Mouse (Mus musculus): Measurements from ENCODE around the gene Lmod2. TPM values are rescaled to one million over a fixed set of nuclear protein-coding genes. Genes with fewer than 3 reads are reported as not detected.

Lmod2 gene
- polyA plus RNA-seq (2014; fragmentation: Nextera tagmentation; extraction: Ambion mirVana), result 5.6 and 10.7 TPM in 2 replicates

DNA sequence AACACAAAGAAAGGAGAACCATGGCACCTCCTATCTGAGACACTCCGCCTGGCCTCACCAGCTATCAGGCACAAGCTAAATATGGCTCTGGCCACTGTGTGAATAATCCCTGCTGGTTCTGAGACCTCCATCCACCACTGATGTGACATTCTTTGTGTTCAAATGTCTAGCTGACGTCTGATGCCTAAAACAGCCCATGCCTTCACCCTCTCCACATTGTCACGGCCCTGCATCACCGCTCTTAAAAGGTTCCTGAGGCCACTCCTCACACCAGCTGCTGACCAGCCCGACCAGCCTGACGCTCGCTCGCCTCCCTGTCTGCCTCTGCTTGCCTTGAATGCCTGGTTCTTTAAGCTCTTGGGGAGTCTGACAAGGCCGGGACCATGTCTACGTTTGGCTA lies at the start of gene Lmod2:
Lmod2 (plus strand) TSS at position 263 of the 400 bp plus-strand sequence.
- WGBS, result 75% methylated on average over 10 of the region's 10 CpGs
- no peak within 1 kb of the TSS for H3K4me3 ChIP-seq (ENCODE audit: low read depth, low read length)
- ATAC-seq (ENCODE audit: low read depth) (no peak), DNase-seq (ENCODE audit: low spot score) (no peak)
- no peaks in the 10 kb centered on the region for H3K4me1 ChIP-seq (ENCODE audit: control insufficient read depth, insufficient read depth, low read length)
- no peak within 1 kb of the TSS for H3K9ac ChIP-seq (ENCODE audit: low read depth, low read length)
- H3K4me2 ChIP-seq (ENCODE audit: low read depth, low read length), result no peak within 1 kb of the TSS
- no peaks in the 10 kb centered on the region for H3K9me3 ChIP-seq (ENCODE audit: control insufficient read depth, low read length)
- no peaks in the 10 kb centered on the region for H3K36me3 ChIP-seq (ENCODE audit: control insufficient read depth, insufficient read depth, low read length)
- no peaks in the 10 kb centered on the region for H3K27me3 ChIP-seq (replicated peaks; ENCODE audit: control insufficient read depth, insufficient read depth, low read length)
- H3K27ac ChIP-seq (replicated peaks; ENCODE audit: low read depth, low read length), result no peak within 1 kb of the TSS

DNA sequence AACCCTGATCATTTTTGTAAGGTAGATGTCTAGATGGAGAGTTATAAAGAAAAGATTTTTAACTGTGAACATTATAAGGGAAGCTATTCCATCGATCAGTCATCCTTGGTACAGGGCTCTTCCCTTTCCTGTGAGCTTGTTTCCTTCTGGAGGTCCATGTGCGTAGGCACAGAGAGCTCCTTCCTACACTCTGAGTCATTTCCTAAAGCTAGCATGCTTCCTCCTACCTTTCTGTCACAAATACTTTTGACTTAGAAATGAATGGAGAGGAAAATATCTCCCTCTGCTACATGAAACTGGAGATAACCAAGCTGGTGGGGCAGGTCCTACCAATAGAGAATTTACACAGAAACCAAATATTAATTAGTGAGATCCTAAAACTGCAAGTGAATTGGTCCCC lies 47.8 kb upstream of the Lmod2 start:
- H3K4me3 ChIP-seq (ENCODE audit: low read depth, low read length), result no peak overlapping the region
- H3K36me3 ChIP-seq (ENCODE audit: control insufficient read depth, insufficient read depth, low read length), result no peaks in the 10 kb centered on the region
- no peaks in the 10 kb centered on the region for H3K9me3 ChIP-seq (ENCODE audit: control insufficient read depth, low read length)
- no peak for ATAC-seq (ENCODE audit: low read depth)
- H3K27me3 ChIP-seq (replicated peaks; ENCODE audit: control insufficient read depth, insufficient read depth, low read length), result no peaks in the 10 kb centered on the region
- DNase-seq (ENCODE audit: low spot score), result no peak
- WGBS, result 84% methylated on average over 2 of the region's 2 CpGs
- H3K27ac ChIP-seq (replicated peaks; ENCODE audit: low read depth, low read length), result no peak overlapping the region
- no peak overlapping the region for H3K4me2 ChIP-seq (ENCODE audit: low read depth, low read length)
- no peak overlapping the region for H3K9ac ChIP-seq (ENCODE audit: low read depth, low read length)
- no peaks in the 10 kb centered on the region for H3K4me1 ChIP-seq (ENCODE audit: control insufficient read depth, insufficient read depth, low read length)

DNA sequence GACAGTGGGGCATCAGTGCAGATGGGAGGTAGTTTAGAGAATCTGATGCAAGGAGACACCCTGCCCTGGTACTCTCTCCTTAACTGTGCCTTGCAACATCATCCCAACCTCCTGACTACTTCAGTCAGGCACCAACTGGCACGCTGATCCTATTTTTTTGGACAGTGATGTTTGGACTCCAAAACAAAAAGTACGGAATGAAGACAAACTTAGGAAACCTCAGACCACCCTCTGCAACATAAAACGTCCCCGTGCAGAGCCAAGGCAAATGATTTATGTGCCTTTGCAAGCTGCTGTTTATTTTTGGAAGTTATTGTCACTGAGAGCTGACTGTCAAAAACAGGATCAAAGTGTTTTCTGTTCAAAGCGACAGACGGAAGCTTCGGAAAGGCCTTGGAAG lies 45.5 kb upstream of the Lmod2 start:
- no peaks in the 10 kb centered on the region for H3K36me3 ChIP-seq (ENCODE audit: control insufficient read depth, insufficient read depth, low read length)
- H3K4me2 ChIP-seq (ENCODE audit: low read depth, low read length), result no peak overlapping the region
- H3K27me3 ChIP-seq (replicated peaks; ENCODE audit: control insufficient read depth, insufficient read depth, low read length), result no peaks in the 10 kb centered on the region
- 55% methylated on average over 7 of the region's 7 CpGs for WGBS
- ATAC-seq (ENCODE audit: low read depth) (no peak), DNase-seq (ENCODE audit: low spot score) (no peak)
- no peak overlapping the region for H3K4me3 ChIP-seq (ENCODE audit: low read depth, low read length)
- H3K27ac ChIP-seq (replicated peaks; ENCODE audit: low read depth, low read length), result no peak overlapping the region
- H3K9ac ChIP-seq (ENCODE audit: low read depth, low read length), result no peak overlapping the region
- no peaks in the 10 kb centered on the region for H3K4me1 ChIP-seq (ENCODE audit: control insufficient read depth, insufficient read depth, low read length)
- no peaks in the 10 kb centered on the region for H3K9me3 ChIP-seq (ENCODE audit: control insufficient read depth, low read length)

DNA sequence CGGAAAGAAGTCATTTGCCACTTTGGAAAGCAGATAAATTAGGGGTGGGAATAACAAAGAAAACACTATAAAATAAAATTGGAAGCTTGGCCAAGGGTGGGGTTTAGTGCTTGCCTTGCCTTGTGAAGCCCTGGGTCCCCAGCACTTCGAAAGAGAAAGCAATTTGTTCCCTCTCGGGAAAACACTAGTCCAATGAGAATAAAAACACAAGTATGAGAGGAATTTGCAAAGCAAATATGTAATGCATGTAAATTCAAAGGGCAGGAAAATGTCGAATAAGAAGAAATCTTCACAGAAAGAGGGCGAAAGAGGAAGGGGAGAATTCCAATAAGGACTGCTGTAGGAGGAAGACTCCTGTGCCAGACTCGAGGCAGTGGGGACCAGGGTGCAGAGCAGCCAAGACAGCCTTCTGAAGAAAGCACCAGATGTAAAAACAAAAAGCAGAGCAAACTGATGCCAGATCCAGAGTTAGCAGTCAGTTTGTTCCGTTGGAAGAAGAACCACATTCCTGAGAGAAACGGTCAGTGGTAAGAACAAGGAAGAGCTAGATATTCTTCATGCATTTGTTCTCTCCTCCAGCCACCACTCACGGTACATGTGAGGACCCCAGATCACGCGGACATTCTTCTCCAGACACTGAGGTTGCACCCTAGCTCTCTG lies 43.0 kb upstream of the Lmod2 start:
- Histone ChIP-seq H3K9me3 (ENCODE audit: control insufficient read depth, low read length) (no peaks in the 10 kb centered on the region), H3K27ac (replicated peaks; ENCODE audit: low read depth, low read length) (no peak overlapping the region), H3K4me3 (ENCODE audit: low read depth, low read length) (no peak overlapping the region), H3K36me3 (ENCODE audit: control insufficient read depth, insufficient read depth, low read length) (no peaks in the 10 kb centered on the region), H3K9ac (ENCODE audit: low read depth, low read length) (no peak overlapping the region), H3K4me1 (ENCODE audit: control insufficient read depth, insufficient read depth, low read length) (no peaks in the 10 kb centered on the region), H3K27me3 (replicated peaks; ENCODE audit: control insufficient read depth, insufficient read depth, low read length) (no peaks in the 10 kb centered on the region), H3K4me2 (ENCODE audit: low read depth, low read length) (peak overlapping the region; percentile 20; the same call in 1 of the 2 replicates)
- ATAC-seq (ENCODE audit: low read depth), result no peak
- DNase-seq (ENCODE audit: low spot score), result no peak
- WGBS, result 49% methylated on average over 11 of the region's 11 CpGs

DNA sequence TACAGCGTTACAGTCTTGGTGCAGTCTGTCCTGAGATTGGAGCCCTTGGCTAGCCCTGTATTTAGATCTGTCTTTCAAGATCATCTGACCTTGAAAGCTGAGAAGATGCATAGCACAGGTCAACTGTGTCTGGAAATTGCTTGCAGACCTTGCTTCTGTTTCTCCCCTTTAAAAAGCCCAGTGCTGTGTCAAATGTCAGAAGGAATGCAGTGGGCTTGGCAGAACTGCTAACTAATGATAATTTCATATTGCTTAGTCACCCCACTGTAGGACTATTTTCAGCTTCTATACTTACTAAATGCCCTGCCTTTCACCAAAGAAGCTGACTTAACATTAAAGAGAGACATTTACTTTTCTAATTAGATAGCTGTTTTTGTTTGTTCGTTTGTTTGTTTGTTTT lies 42.1 kb upstream of the Lmod2 start:
- 40% methylated on average over 2 of the region's 2 CpGs for WGBS
- Histone ChIP-seq H3K4me3 (ENCODE audit: low read depth, low read length) (no peak overlapping the region), H3K27ac (replicated peaks; ENCODE audit: low read depth, low read length) (no peak overlapping the region), H3K9ac (ENCODE audit: low read depth, low read length) (no peak overlapping the region), H3K4me2 (ENCODE audit: low read depth, low read length) (no peak overlapping the region), H3K9me3 (ENCODE audit: control insufficient read depth, low read length) (no peaks in the 10 kb centered on the region), H3K27me3 (replicated peaks; ENCODE audit: control insufficient read depth, insufficient read depth, low read length) (no peaks in the 10 kb centered on the region), H3K36me3 (ENCODE audit: control insufficient read depth, insufficient read depth, low read length) (no peaks in the 10 kb centered on the region), H3K4me1 (ENCODE audit: control insufficient read depth, insufficient read depth, low read length) (no peaks in the 10 kb centered on the region)
- ATAC-seq (ENCODE audit: low read depth) (no peak), DNase-seq (ENCODE audit: low spot score) (no peak)

DNA sequence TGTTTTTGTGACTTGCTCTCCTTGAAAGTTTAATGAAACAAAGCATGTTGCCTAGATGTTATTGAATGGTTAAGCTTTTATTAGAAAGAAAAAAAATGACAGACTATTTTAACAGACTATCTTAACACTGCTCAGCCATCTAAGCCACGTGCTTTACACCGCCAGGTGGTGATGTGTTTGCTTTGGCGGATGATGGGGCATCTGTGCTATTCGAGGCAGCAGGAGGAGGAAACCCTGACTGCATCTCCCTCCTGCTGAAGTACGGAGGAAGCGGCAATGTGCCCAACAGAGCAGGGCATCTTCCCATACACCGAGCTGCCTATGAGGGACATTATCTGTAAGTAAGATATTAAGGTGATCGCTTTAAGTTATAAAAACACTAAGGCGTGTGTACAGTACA lies 33.5 kb upstream of the Lmod2 start:
- no peak overlapping the region for H3K27ac ChIP-seq (replicated peaks; ENCODE audit: low read depth, low read length)
- H3K4me1 ChIP-seq (ENCODE audit: control insufficient read depth, insufficient read depth, low read length), result no peaks in the 10 kb centered on the region
- DNase-seq (ENCODE audit: low spot score), result no peak
- H3K36me3 ChIP-seq (ENCODE audit: control insufficient read depth, insufficient read depth, low read length), result no peaks in the 10 kb centered on the region
- no peak overlapping the region for H3K9ac ChIP-seq (ENCODE audit: low read depth, low read length)
- no peak overlapping the region for H3K4me3 ChIP-seq (ENCODE audit: low read depth, low read length)
- H3K27me3 ChIP-seq (replicated peaks; ENCODE audit: control insufficient read depth, insufficient read depth, low read length), result no peaks in the 10 kb centered on the region
- no peaks in the 10 kb centered on the region for H3K9me3 ChIP-seq (ENCODE audit: control insufficient read depth, low read length)
- WGBS, result 66% methylated on average over 9 of the region's 9 CpGs
- no peak overlapping the region for H3K4me2 ChIP-seq (ENCODE audit: low read depth, low read length)
- no peak for ATAC-seq (ENCODE audit: low read depth)

DNA sequence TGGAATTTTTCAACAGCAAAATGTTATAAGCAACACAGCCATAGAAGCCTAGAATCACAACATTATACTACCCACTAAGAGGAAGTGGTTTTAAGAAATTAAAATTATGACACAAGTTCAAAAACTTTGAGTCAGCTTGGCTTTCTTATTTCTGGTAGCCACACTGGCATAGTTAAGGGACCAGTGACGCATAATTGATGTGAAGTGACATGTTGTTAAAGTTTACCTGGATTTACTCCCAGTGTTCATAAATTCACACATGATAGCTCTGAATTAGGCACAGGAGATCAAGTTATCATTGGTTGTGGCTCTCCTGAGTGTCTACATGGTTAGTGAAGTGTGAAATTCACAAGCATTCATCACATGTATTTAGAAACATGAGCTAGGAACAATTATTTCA lies 32.7 kb upstream of the Lmod2 start:
- Histone ChIP-seq H3K4me2 (ENCODE audit: low read depth, low read length) (no peak overlapping the region), H3K4me3 (ENCODE audit: low read depth, low read length) (no peak overlapping the region), H3K9me3 (ENCODE audit: control insufficient read depth, low read length) (no peaks in the 10 kb centered on the region), H3K9ac (ENCODE audit: low read depth, low read length) (no peak overlapping the region), H3K36me3 (ENCODE audit: control insufficient read depth, insufficient read depth, low read length) (no peaks in the 10 kb centered on the region), H3K27me3 (replicated peaks; ENCODE audit: control insufficient read depth, insufficient read depth, low read length) (no peaks in the 10 kb centered on the region), H3K4me1 (ENCODE audit: control insufficient read depth, insufficient read depth, low read length) (no peaks in the 10 kb centered on the region), H3K27ac (replicated peaks; ENCODE audit: low read depth, low read length) (no peak overlapping the region)
- ATAC-seq (ENCODE audit: low read depth) (peak; percentile 22; the same call in 1 of the 2 replicates), DNase-seq (ENCODE audit: low spot score) (no peak)
- 86% methylated on average over 1 of the region's 1 CpGs for WGBS

DNA sequence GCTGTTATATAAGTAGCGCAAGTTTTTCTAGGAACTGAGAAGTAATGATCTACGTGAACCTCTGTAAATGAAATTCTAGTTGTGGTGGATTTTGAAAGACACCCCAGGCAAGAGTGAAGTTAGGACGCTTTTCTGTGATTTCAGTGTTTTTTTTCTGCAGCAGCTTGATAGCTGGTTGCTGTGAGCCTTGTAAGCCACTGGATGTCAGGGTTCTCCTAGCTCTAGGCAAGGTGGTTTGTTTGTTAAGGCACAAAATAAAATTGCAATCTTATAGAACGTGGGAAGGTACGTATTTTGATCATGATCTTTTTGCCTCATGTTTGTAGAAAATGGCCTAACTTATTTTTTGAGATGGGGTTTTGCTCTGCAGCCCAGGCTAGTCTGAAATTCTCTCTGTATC lies 28.6 kb upstream of the Lmod2 start:
- 84% methylated on average over 5 of the region's 5 CpGs for WGBS
- no peak for ATAC-seq (ENCODE audit: low read depth)
- no peak for DNase-seq (ENCODE audit: low spot score)
- Histone ChIP-seq H3K27ac (replicated peaks; ENCODE audit: low read depth, low read length) (no peak overlapping the region), H3K36me3 (ENCODE audit: control insufficient read depth, insufficient read depth, low read length) (no peaks in the 10 kb centered on the region), H3K27me3 (replicated peaks; ENCODE audit: control insufficient read depth, insufficient read depth, low read length) (no peaks in the 10 kb centered on the region), H3K9ac (ENCODE audit: low read depth, low read length) (no peak overlapping the region), H3K4me2 (ENCODE audit: low read depth, low read length) (no peak overlapping the region), H3K4me1 (ENCODE audit: control insufficient read depth, insufficient read depth, low read length) (no peaks in the 10 kb centered on the region), H3K4me3 (ENCODE audit: low read depth, low read length) (no peak overlapping the region), H3K9me3 (ENCODE audit: control insufficient read depth, low read length) (no peaks in the 10 kb centered on the region)

DNA sequence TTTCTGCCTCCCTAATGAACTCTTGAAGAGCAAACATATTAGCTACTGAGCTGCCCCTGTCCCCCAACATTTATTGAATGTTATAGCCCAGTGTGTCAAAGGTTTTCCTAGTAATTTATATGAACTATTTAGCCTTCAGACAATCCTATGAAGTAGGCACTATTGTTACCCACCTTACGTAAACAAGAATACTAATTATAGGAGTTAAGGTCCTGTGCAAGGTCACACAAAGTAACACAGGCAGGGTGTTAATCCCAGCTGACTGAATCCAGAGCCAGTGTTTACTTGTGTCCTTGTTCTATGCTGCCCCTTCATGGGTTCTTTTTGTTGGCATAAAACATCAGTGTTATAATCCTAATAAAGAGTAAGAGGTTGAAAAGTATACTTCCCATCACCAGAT lies 27.9 kb upstream of the Lmod2 start:
- Histone ChIP-seq H3K4me1 (ENCODE audit: control insufficient read depth, insufficient read depth, low read length) (no peaks in the 10 kb centered on the region), H3K27me3 (replicated peaks; ENCODE audit: control insufficient read depth, insufficient read depth, low read length) (no peaks in the 10 kb centered on the region), H3K9ac (ENCODE audit: low read depth, low read length) (no peak overlapping the region), H3K36me3 (ENCODE audit: control insufficient read depth, insufficient read depth, low read length) (no peaks in the 10 kb centered on the region), H3K27ac (replicated peaks; ENCODE audit: low read depth, low read length) (no peak overlapping the region), H3K9me3 (ENCODE audit: control insufficient read depth, low read length) (no peaks in the 10 kb centered on the region), H3K4me2 (ENCODE audit: low read depth, low read length) (no peak overlapping the region), H3K4me3 (ENCODE audit: low read depth, low read length) (no peak overlapping the region)
- DNase-seq (ENCODE audit: low spot score), result no peak
- no peak for ATAC-seq (ENCODE audit: low read depth)
- WGBS, result 85% methylated on average over 1 of the region's 1 CpGs

Data from embryonic facial prominence, embryonic 14.5 days (tissue).